In the genomic region with DNA sequence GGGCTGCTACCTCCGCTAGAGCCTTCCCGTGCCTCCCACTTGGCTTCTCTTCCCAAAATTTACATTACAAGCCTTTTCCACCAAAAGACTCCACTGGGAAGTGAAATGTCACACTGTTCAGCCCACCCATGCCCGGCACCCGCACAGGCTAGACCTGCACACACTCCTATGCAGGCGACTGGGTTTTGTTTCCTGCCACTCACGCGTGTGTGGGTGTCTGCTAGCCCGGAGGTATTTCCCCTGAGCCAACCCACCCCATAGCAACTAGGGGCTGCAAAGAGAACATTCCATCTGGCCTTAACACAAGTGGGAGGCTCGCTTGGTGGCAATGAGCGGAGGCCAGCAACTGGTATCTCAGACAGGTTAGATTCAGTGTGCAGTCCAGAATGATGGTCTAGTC, we compare ENCODE assay signal across 13 mouse cellular contexts. TPM values are rescaled to one million over a fixed set of nuclear protein-coding genes. Genes with fewer than 3 reads are reported as not detected.
DNase-seq lines count a peak whose midpoint lies in the region; ATAC-seq lines count a peak whose summit lies in the region.
"Had no signal": no experiment of that assay in that cellular context is flagged by ENCODE, and none has a peak within 500 bp of the region (broad histone marks: within the 10 kb centered on the region; RNA-seq: fewer than 3 reads in every experiment).

No protein-coding gene starts in this region.

- DNase-seq in left cerebral cortex, postnatal 25 days (ENCODE audit: low spot score in 2 of 2) = peak; percentile 14 to 65
- DNase-seq in left cerebral cortex, postnatal 10 days (ENCODE audit: extremely low spot score in 1 of 2, low spot score in 2 of 2) = no peak
- peak; percentile 29 to 32 for DNase-seq in B cell, adult 2 months
- peak; percentile 30 to 37 for DNase-seq in CD8-positive naive resting alpha-beta T cell, adult 2 months (ENCODE audit: low read depth in 2 of 2, low spot score in 2 of 2)
- peak; percentile 75 for DNase-seq in layer of hippocampus, adult 9-11 months
- DNase-seq in lung, postnatal 25 days (ENCODE audit: low spot score) = no peak
- DNase-seq in adrenal gland, postnatal 4 days (ENCODE audit: low spot score in 2 of 2) = no peak
- DNase-seq: adrenal gland, postnatal 25 days; cerebellum, adult 9-10 months; gastrocnemius, postnatal 10 days; heart, adult 2 months; lung, adult 18-20 months had no signal

- no peak for ATAC-seq in megakaryocyte progenitor cell, adult 5-6 weeks (replicated peaks; ENCODE audit: poor library complexity)

- intact Hi-C loops in left cerebral cortex, postnatal 25 days (cut with DNase I) = no loop called here
- intact Hi-C loops in left cerebral cortex, postnatal 10 days (cut with DNase I) = no loop called here

RNA-seq across cellular contexts. Expression of gene Fndc1, which starts 44.7 kb away (rescaled TPM):
- total RNA-seq in left cerebral cortex, postnatal 25 days (2021) = 1 to 10 TPM; 5.9 to 7.0 TPM
- 10 to 100 TPM; 10.2 to 10.9 TPM for total RNA-seq in left cerebral cortex, postnatal 10 days (2021)
- 0.12 TPM in 1 of 2 replicates, not detected in the other for total RNA-seq in megakaryocyte progenitor cell, adult 5-6 weeks (2015)
- not detected in 2 replicates for total RNA-seq in megakaryocyte progenitor cell, adult 5-6 weeks (2017)
- 10 to 100 TPM; 38.7 to 48.5 TPM for total RNA-seq in adrenal gland, postnatal 4 days (2021)

RNA-seq across cellular contexts. Expression of gene Tagap, which starts 54.0 kb away (rescaled TPM):
- total RNA-seq in left cerebral cortex, postnatal 25 days (2021) = 1 to 10 TPM; 4.9 to 5.8 TPM
- 1 to 10 TPM; 4.8 to 5.2 TPM for total RNA-seq in left cerebral cortex, postnatal 10 days (2021)
- total RNA-seq in megakaryocyte progenitor cell, adult 5-6 weeks (2015) = 24.1 and 30.4 TPM in 2 replicates
- 16.3 and 26.6 TPM in 2 replicates for total RNA-seq in megakaryocyte progenitor cell, adult 5-6 weeks (2017)
- 1 to 10 TPM; 5.2 to 5.4 TPM for total RNA-seq in adrenal gland, postnatal 4 days (2021)

Comparison
In these comparisons a context has a peak if more than half of its experiments do, and no peak if none do; other contexts are left out.
1. DNase-seq: peak in left cerebral cortex, postnatal 25 days (2 of 2), B cell, adult 2 months (2 of 2), CD8-positive naive resting alpha-beta T cell, adult 2 months (2 of 2) and layer of hippocampus, adult 9-11 months (single experiment); none in left cerebral cortex, postnatal 10 days (0 of 2), lung, postnatal 25 days (single experiment) and adrenal gland, postnatal 4 days (0 of 2).
2. RNA of gene Fndc1, which starts 44.7 kb away (total RNA-seq): 38.7 to 48.5 TPM in adrenal gland, postnatal 4 days, 10.2 to 10.9 TPM in left cerebral cortex, postnatal 10 days and 5.9 to 7.0 TPM in left cerebral cortex, postnatal 25 days; 0.12 TPM in megakaryocyte progenitor cell, adult 5-6 weeks; every median in the first group is over 4 times any median in the second.